Mouse (Mus musculus) embryonic facial prominence, embryonic 12.5 days (tissue): ENCODE data around the gene Cryzl2. TPM values are rescaled to one million over a fixed set of nuclear protein-coding genes. Genes with fewer than 3 reads are reported as not detected.

Source experiments
- ATAC-seq: fragments of 200-750 bp; cut with Nextera tagmentation; 2 replicates; pipeline ENCODE4 v1.8.0; 2017; ENCODE audit not compliant: insufficient number of reproducible peaks, insufficient read depth, low FRiP score, low TSS enrichment
- H3K27ac ChIP-seq: fragments of 300-500 bp; sonication (generic); 2 replicates; pipeline ENCODE4 v1.5.1; 2016; ENCODE audit warnings: mild to moderate bottlenecking
- H3K27me3 ChIP-seq: fragments of 300-500 bp; sonication (generic); 2 replicates; pipeline ENCODE4 v1.6.1; 2016; ENCODE audit warnings: mild to moderate bottlenecking, moderate library complexity
- H3K36me3 ChIP-seq: fragments of 300-500 bp; sonication (generic); 2 replicates; pipeline ENCODE4 v1.6.1; 2016; ENCODE audit warnings: mild to moderate bottlenecking
- H3K4me1 ChIP-seq: fragments of 300-500 bp; sonication (generic); 2 replicates; pipeline ENCODE4 v1.6.1; 2016
- H3K4me2 ChIP-seq: fragments of 300-500 bp; sonication (generic); replicated peaks from 2 replicates; pipeline ENCODE4 v1.6.1; 2016; ENCODE audit warnings: mild to moderate bottlenecking, moderate library complexity
- H3K4me3 ChIP-seq: fragments of 300-500 bp; sonication (generic); 2 replicates; pipeline ENCODE4 v1.5.1; 2016; ENCODE audit warnings: mild to moderate bottlenecking
- H3K9ac ChIP-seq: fragments of 300-500 bp; sonication (generic); 2 replicates; pipeline ENCODE4 v1.6.1; 2016; ENCODE audit warnings: mild to moderate bottlenecking, moderate library complexity
- H3K9me3 ChIP-seq: fragments of 300-500 bp; sonication (generic); 2 replicates; pipeline ENCODE4 v1.6.1; 2016; ENCODE audit warnings: mild to moderate bottlenecking, moderate library complexity
- WGBS: fragments of 180-500 bp; shearing (Covaris S2); methylation state at CpG from one replicate; pipeline ENCODE4 v1.1.7; 2016; 5-methylcytosine and 5-hydroxymethylcytosine counted together
- polyA plus RNA-seq: library from polyadenylated mRNA; unstranded; fragments of >200 nt; fragmentation: Nextera tagmentation; extraction: Ambion mirVana; gene quantifications from 2 replicates; pipeline ENCODE4 v1.2.1, GENCODE M21; 2016

Gene Cryzl2
- polyA plus RNA-seq, 1 experiment from 2014 or later: 11.0 TPM

DNA sequence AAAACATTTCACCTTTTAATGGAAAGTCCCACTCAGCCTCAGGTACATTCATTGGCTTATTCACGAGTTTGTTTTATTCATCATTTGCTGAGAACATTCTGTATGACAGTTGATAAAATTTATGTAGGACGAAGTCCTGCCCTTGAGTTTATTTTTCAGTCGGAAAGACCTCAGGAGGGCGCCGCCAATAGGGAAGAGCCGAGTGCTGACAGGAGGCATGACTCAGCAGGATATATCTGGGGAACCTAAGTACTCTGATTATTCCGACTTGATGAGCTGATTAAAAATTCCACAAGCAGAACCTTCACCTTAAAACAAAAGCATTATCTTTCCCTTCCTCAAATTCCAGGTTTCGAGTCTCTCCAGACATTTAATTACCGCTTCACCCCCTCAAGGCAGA, 21.7 kb downstream of the Cryzl2 start:
- H3K27me3 ChIP-seq: no peaks in the 10 kb centered on the region
- ATAC-seq: no peak
- 22% methylated on average over 9 of the region's 9 CpGs for WGBS
- no peak overlapping the region for H3K27ac ChIP-seq
- no peak overlapping the region for H3K9ac ChIP-seq
- H3K4me2 ChIP-seq: no peak overlapping the region
- no peaks in the 10 kb centered on the region for H3K36me3 ChIP-seq
- no peaks in the 10 kb centered on the region for H3K9me3 ChIP-seq
- no peak overlapping the region for H3K4me3 ChIP-seq
- no peaks in the 10 kb centered on the region for H3K4me1 ChIP-seq

DNA sequence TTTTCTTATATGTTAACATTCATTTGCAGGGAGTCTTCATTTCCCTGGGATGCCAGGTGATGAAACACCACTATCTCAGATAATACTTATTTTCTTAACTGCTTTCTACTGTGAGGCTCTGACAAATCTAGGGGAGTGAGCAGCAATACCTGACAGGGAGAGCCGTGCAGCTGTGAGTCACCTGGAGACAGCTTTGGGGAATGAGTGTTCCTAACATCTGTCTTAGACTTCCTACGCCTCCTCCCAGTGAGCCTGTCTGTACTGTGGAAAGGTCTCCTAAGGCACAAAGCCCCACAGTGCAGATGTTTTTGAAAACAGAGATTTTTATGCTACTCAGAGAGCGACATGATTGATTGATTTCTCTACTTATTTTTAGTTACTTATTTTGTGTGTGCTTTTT, 22.5 kb downstream of the Cryzl2 start:
- Histone ChIP-seq H3K27ac (no peak overlapping the region), H3K4me2 (no peak overlapping the region), H3K4me1 (no peaks in the 10 kb centered on the region), H3K9me3 (no peaks in the 10 kb centered on the region), H3K36me3 (no peaks in the 10 kb centered on the region), H3K27me3 (no peaks in the 10 kb centered on the region), H3K9ac (no peak overlapping the region), H3K4me3 (no peak overlapping the region)
- ATAC-seq: no peak
- WGBS: 54% methylated on average over 3 of the region's 3 CpGs

DNA sequence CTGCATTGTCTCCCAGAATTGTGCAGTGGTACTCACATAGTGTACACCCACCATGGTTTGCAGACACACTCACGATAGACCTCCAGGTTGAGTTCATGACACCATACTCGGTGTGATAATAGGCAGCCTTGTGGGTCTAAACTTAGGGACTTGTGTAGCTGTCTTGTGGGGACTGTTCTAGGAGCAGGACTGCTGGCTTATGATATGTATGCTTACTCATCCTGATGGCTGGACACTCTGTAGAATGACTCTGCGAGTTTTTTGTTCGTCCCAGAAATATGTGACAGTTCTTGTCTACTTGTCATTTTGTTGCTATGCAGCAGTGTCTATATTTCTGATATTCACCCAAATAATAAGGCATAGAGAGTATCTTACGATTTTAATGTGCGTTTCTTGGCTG, 23.3 kb downstream of the Cryzl2 start:
- Histone ChIP-seq H3K4me1 (no peaks in the 10 kb centered on the region), H3K4me3 (no peak overlapping the region), H3K27me3 (no peaks in the 10 kb centered on the region), H3K27ac (no peak overlapping the region), H3K36me3 (no peaks in the 10 kb centered on the region), H3K9ac (no peak overlapping the region), H3K4me2 (no peak overlapping the region), H3K9me3 (no peaks in the 10 kb centered on the region)
- ATAC-seq: no peak
- WGBS: 88% methylated on average over 6 of the region's 6 CpGs

DNA sequence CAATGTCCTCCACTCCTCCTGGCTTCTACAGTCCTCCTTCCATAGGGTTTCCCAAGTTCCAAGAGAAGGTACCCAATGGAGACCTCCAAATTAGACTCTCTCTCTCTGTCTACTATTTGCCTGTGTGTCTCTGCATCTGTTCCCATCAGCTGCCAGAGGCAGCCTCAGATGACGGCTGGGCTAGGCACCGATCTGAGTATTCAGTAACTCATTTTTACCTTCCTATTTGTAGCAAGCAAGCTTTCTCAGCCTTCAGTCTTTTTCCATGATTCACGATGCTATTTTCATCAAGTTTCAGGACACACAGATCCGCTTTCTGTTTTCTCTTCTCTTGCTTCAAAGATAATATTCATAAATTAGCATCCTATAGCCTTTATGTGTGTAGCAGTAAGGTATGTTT, 25.8 kb downstream of the Cryzl2 start:
- ATAC-seq: no peak
- no peak overlapping the region for H3K27ac ChIP-seq
- H3K9me3 ChIP-seq: no peaks in the 10 kb centered on the region

DNA sequence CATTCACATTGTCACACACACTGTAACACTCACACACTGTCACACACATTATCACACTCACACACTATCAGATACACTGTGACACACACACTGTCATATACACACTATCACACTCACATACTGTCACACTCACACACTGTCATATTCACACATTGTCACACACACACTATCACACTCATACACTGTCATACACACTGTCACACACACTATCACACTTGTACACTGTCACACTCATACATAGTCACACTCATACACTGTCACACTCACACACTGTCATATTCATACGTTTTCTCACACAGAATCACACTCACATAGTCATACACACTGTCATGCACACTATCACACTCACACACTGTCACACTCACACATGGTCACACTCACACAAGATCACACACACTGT, 42.3 kb downstream of the Cryzl2 start:
- 84% methylated on average over 1 of the region's 1 CpGs for WGBS
- no peak overlapping the region for H3K9ac ChIP-seq
- H3K27ac ChIP-seq: no peak overlapping the region
- no peaks in the 10 kb centered on the region for H3K4me1 ChIP-seq
- no peaks in the 10 kb centered on the region for H3K27me3 ChIP-seq
- no peak overlapping the region for H3K4me3 ChIP-seq
- no peak overlapping the region for H3K4me2 ChIP-seq
- H3K36me3 ChIP-seq: no peaks in the 10 kb centered on the region
- H3K9me3 ChIP-seq: no peaks in the 10 kb centered on the region; the same call in 1 of the 2 replicates
- peak; percentile 50; the same call in 1 of the 2 replicates for ATAC-seq

More for the DNA sequence above, 25.8 kb downstream of the Cryzl2 start:
- Histone ChIP-seq H3K9ac (no peak overlapping the region), H3K4me2 (no peak overlapping the region), H3K4me3 (no peak overlapping the region), H3K4me1 (no peaks in the 10 kb centered on the region), H3K36me3 (no peaks in the 10 kb centered on the region), H3K27me3 (no peaks in the 10 kb centered on the region)
- 89% methylated on average over 4 of the region's 4 CpGs for WGBS

DNA sequence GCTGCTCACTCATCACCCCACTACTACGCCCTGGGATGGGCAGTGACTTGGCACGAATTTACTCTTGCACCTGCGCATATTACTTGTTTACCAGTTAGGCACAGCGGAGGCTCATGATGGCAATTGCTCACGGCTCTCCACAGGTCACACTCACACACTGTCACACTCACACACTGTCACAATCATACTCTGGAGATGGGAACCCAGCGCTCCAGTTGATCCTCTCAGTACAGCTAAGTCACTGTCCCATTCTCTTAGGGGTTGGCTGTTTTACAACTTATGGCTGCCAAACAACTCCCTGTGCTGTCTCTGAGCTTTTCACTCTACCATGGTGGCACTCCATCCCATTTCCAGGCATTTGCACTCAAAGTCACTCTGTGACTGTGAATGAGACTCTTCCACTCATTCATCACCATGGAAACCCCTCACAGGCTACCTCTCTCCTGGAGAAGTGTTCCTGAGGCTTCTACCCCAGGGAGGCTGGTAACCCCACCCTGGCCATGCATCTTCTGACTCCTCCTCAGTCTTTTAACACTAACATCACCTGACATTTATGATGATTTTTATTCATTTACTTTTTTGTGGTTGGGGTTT, 43.1 kb downstream of the Cryzl2 start:
- no peaks in the 10 kb centered on the region; the same call in 1 of the 2 replicates for H3K9me3 ChIP-seq
- H3K4me1 ChIP-seq: 0 out of 2 replicates have a peak, but pooled peaks cover under 1% of the 10 kb centered on the region
- no peak for ATAC-seq
- H3K4me2 ChIP-seq: no peak overlapping the region
- WGBS: 92% methylated on average over 6 of the region's 6 CpGs
- no peak overlapping the region for H3K9ac ChIP-seq
- H3K36me3 ChIP-seq: no peaks in the 10 kb centered on the region
- H3K27me3 ChIP-seq: no peaks in the 10 kb centered on the region
- H3K4me3 ChIP-seq: no peak overlapping the region
- H3K27ac ChIP-seq: no peak overlapping the region

DNA sequence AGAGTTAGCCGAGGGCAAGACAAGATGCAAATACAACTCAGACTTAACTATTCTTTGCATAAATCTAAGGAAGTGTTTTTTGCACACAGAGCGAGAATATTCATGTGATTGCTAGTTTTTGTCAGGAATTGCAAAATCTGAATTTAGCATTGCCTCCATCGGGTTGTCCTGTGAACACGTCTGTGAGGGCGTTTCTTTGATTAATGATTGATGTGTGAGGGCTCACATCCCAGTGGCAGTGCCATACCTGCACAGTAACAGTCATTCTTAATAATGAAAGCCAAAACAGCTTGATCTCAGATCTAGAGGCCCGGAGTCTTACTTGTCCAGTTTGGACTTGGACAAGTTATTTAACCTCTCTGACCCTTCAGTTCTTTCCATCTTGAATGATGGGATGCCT, 44.7 kb downstream of the Cryzl2 start:
- no peak for ATAC-seq
- no peak overlapping the region for H3K9ac ChIP-seq
- H3K4me1 ChIP-seq: peaks cover 5% of the 10 kb centered on the region; the same call in 1 of the 2 replicates
- H3K9me3 ChIP-seq: no peaks in the 10 kb centered on the region; the same call in 1 of the 2 replicates
- H3K36me3 ChIP-seq: no peaks in the 10 kb centered on the region
- H3K4me3 ChIP-seq: no peak overlapping the region
- WGBS: 85% methylated on average over 6 of the region's 6 CpGs
- no peak overlapping the region for H3K4me2 ChIP-seq
- no peaks in the 10 kb centered on the region for H3K27me3 ChIP-seq
- H3K27ac ChIP-seq: no peak overlapping the region

DNA sequence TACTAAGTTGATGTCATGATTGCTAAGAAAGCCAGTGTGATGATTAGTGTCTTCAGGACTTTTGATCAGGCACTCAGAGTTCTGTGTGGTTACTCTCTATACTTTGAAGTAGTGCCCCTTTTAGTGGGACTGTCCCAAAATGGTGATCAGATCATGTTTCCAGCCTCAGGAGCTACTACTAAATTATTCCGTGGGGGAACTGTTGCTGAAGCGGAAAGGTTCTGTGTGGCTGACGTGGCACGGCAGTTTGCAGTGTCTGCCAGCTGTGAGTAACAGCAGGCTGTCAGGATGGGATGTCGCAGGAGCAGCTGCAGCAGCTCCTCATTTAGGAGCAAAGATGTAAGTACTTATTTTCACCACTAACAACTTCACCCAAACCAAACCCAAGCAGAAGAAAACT, 48.1 kb downstream of the Cryzl2 start, which contains the start of gene Sec16b:
Sec16b (plus strand) TSS at position 207 of the 400 bp plus-strand sequence.
- 15% methylated on average over 5 of the region's 5 CpGs for WGBS
- Histone ChIP-seq H3K4me1 (peaks cover 5% of the 10 kb centered on the region; the same call in 1 of the 2 replicates), H3K4me3 (no peak within 1 kb of the TSS), H3K27me3 (no peaks in the 10 kb centered on the region), H3K36me3 (no peaks in the 10 kb centered on the region), H3K9ac (no peak within 1 kb of the TSS), H3K4me2 (no peak within 1 kb of the TSS; the same call in 1 of the 2 replicates), H3K9me3 (no peaks in the 10 kb centered on the region), H3K27ac (no peak within 1 kb of the TSS)
- ATAC-seq: no peak

DNA sequence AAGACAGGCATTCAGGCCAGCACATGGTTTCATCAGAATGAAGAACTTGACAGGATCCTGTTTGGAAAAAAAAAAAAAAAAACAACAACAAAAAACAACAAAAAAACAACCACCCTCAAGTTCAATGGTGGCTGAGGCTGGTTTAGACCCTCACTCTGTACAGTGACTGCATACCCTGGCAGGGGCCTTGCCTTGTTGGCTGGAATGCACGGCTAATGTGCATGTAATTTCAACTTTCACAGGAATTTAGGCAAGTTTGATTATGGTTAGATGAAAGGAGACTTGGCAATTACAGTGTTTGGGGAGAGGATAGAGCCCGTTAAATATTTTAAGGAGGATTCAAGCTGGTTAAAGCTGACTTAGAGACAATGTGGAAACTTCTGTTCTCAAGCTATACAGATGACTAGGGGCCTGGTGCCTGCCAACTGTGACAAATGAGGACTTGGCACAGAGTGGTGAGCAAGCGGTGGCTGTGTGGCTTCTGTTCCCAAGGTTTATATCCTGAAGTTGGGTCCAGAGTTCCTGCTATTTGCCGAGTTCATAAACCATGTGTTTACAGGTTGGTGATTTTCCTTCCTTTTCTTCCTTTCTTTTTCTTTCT, 48.7 kb downstream of the Cryzl2 start:
- Histone ChIP-seq H3K27ac (no peak overlapping the region), H3K36me3 (no peaks in the 10 kb centered on the region), H3K4me2 (no peak overlapping the region; the same call in 1 of the 2 replicates)

DNA sequence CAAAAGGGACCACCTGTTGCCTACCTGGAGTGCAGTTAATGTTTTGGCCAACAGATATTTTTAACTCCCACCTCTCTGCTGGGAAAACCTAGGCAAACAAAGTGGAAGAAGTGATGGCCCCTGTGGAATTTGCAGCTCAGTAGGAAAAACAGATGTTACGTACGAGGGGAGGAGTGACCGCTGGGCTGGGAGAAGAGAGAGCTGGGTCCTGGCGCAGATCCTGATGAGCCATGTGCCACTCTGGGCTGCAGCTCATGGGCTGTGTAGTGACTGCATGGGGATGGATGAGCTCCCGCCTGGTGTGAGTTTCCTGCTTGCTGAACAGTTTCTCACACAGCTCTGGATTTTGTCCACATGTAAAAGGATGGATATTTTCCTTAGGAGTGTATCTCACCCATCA, 49.4 kb downstream of the Cryzl2 start:
- no peak overlapping the region for H3K27ac ChIP-seq
- no peak overlapping the region for H3K4me3 ChIP-seq
- no peak overlapping the region for H3K9ac ChIP-seq
- no peak overlapping the region for H3K4me2 ChIP-seq
- peaks cover 5% of the 10 kb centered on the region; the same call in 1 of the 2 replicates for H3K4me1 ChIP-seq
- WGBS: 46% methylated on average over 5 of the region's 5 CpGs
- H3K36me3 ChIP-seq: no peaks in the 10 kb centered on the region
- H3K27me3 ChIP-seq: no peaks in the 10 kb centered on the region
- H3K9me3 ChIP-seq: no peaks in the 10 kb centered on the region
- no peak for ATAC-seq

More for the DNA sequence above, 48.7 kb downstream of the Cryzl2 start:
- Histone ChIP-seq H3K27me3 (no peaks in the 10 kb centered on the region), H3K9ac (no peak overlapping the region), H3K4me3 (no peak overlapping the region), H3K9me3 (no peaks in the 10 kb centered on the region), H3K4me1 (peaks cover 5% of the 10 kb centered on the region; the same call in 1 of the 2 replicates)
- ATAC-seq: 0 out of 2 replicates have a peak, but pooled peaks have one; percentile 35
- 53% methylated on average over 4 of the region's 4 CpGs for WGBS

DNA sequence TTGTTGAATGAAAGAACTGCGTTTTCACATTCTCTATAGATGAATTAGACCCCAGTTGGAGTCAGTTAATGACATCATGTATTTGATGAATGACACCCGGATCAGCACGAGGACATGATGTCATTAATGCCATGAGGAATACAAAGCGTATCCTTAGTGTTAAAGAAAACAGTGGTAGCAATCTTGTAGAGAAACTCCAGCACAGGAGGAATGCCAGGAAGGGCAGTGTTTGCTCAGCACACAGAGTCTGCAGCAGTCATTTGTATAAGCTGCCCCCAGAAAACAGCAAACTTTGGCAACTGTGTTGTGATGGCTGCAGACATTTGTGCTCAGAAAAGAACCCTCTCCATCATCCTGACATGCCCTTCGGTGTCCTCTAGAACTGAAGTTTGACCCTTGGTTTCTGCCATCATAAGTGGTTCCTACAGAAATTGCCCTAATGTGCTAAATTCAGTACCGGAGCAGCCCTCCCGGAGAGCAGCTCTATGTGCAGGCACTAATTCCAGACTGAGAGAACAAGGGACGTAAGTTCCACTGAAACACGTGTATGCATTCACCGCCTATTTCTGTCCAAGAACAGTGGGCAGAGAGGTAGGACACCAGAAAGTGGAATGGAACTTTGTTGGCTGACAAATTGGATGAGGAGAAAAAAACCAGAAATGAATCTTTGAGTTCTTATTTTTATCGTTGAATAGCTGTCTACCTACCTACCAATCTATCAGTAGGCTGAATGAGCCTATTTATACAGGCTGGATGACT, 54.5 kb downstream of the Cryzl2 start:
- Histone ChIP-seq H3K36me3 (no peaks in the 10 kb centered on the region), H3K4me2 (no peak overlapping the region), H3K27ac (no peak overlapping the region), H3K9ac (no peak overlapping the region), H3K4me3 (no peak overlapping the region), H3K9me3 (no peaks in the 10 kb centered on the region), H3K27me3 (no peaks in the 10 kb centered on the region), H3K4me1 (peaks cover 1% of the 10 kb centered on the region; the same call in 1 of the 2 replicates)
- whole genome bisulfite sequencing: 81% methylated on average over 11 of the region's 11 CpGs
- ATAC-seq: no peak

DNA sequence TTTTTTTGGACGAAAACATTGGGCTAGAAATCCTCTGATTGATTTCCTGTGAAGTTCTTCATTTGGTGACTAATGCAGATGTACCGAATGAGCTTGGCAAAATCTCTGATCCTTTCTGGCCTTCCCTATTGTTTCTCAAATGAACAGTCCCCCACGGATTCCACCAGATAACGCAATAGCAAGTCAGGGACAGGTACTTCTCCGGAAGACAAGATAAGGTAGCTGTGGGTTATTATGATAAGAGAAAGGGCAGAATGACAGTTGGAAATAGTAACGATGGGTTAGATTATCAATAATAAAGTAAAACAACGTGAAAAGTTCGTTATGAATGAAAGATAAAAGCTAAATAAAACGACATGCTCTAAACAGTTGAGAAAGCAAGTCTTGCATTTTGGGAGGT, 55.2 kb downstream of the Cryzl2 start:
- Histone ChIP-seq H3K27me3 (no peaks in the 10 kb centered on the region), H3K36me3 (no peaks in the 10 kb centered on the region), H3K9me3 (no peaks in the 10 kb centered on the region), H3K27ac (no peak overlapping the region), H3K4me1 (no peaks in the 10 kb centered on the region), H3K4me3 (no peak overlapping the region), H3K9ac (no peak overlapping the region), H3K4me2 (no peak overlapping the region)
- WGBS: 86% methylated on average over 9 of the region's 9 CpGs
- no peak for ATAC-seq
